Mouse (Mus musculus) intestine, postnatal 0 days (tissue): Measurements from ENCODE around the gene Sh3kbp1. TPM values are rescaled to one million over a fixed set of nuclear protein-coding genes. Genes with fewer than 3 reads are reported as not detected.
A peak's percentile ranks its signal among the peaks of the same experiment; 100 is the strongest.

Experiments used
- ATAC-seq: fragments of 200-750 bp; cut with Nextera tagmentation; 2 replicates; pipeline ENCODE4 v1.8.0; 2017; ENCODE audit warnings: mild to moderate bottlenecking, moderate TSS enrichment, moderate library complexity
- H3K27ac ChIP-seq: fragments of 300-500 bp; sonication (generic); 2 replicates; pipeline ENCODE4 v1.5.1; 2014; ENCODE audit warnings: mild to moderate bottlenecking, low read depth, low read length, moderate library complexity
- H3K27me3 ChIP-seq: fragments of 300-500 bp; sonication (generic); replicated peaks from 2 replicates; pipeline ENCODE4 v1.6.1; 2014; ENCODE audit warnings: low read length, mixed read lengths; ENCODE audit not compliant: control insufficient read depth, insufficient read depth
- H3K36me3 ChIP-seq: fragments of 300-500 bp; sonication (generic); 2 replicates; pipeline ENCODE4 v1.6.1; 2014; ENCODE audit warnings: mild to moderate bottlenecking, moderate library complexity; ENCODE audit not compliant: control insufficient read depth, insufficient read depth
- H3K4me1 ChIP-seq: fragments of 300-500 bp; sonication (generic); replicated peaks from 2 replicates; pipeline ENCODE4 v1.6.1; 2014; ENCODE audit warnings: antibody characterized with exemption, low read length, mixed read lengths; ENCODE audit not compliant: control insufficient read depth, insufficient read depth
- H3K4me2 ChIP-seq: fragments of 300-500 bp; sonication (generic); replicated peaks from 2 replicates; pipeline ENCODE4 v1.6.1; 2014; ENCODE audit warnings: low read depth, mild to moderate bottlenecking, moderate library complexity
- H3K4me3 ChIP-seq: fragments of 300-500 bp; sonication (generic); 2 replicates; pipeline ENCODE4 v1.5.1; 2014; ENCODE audit warnings: low read depth, low read length
- H3K9ac ChIP-seq: fragments of 300-500 bp; sonication (generic); 2 replicates; pipeline ENCODE4 v1.6.1; 2014; ENCODE audit warnings: mild to moderate bottlenecking, low read depth, low read length
- H3K9me3 ChIP-seq: fragments of 300-500 bp; sonication (generic); 2 replicates; pipeline ENCODE4 v1.6.1; 2016; ENCODE audit warnings: mixed run types; ENCODE audit not compliant: control insufficient read depth
- CTCF ChIP-seq: sonication (generic); IDR thresholded peaks from 2 replicates; pipeline ENCODE4 v1.5.1; 2016; ENCODE audit warnings: low read depth, mild to moderate bottlenecking, control low read depth, antibody characterized with exemption, moderate library complexity
- WGBS: fragments of 180-500 bp; shearing (Covaris S2); extraction: QIAGEN DNeasy Blood & Tissue Kit; methylation state at CpG from one replicate; pipeline ENCODE4 v1.1.7; 2014; 5-methylcytosine and 5-hydroxymethylcytosine counted together
- polyA plus RNA-seq: library from polyadenylated mRNA; unstranded; fragments of >200 nt; fragmentation: Nextera tagmentation; extraction: Ambion mirVana; gene quantifications from 2 replicates; pipeline ENCODE4 v1.2.1, GENCODE M21; 2015

Sh3kbp1 gene
- polyA plus RNA-seq, 1 experiment from 2014 or later = 7.7 TPM

DNA sequence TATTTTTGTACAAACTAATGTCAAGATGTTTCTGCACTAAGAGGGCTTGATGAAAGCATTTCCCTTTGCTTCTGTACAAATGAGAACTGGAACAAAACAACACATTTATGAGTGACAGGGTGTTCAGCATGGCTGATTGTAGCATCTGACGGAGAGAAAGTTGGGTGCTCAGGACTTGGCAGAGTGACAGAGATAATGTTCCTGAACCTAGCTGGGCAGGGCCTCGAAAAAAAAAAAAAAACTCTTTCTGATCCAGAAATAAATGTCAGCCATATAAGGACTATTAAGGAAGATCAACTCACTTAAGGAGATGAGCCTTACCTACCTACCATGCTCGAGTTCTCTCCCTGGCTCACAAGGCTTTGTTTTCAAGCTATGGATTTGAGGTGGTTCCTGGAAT, 349.2 kb downstream of the Sh3kbp1 start:
- TF ChIP-seq CTCF = no peak
- no peaks in the 10 kb centered on the region for H3K27me3 ChIP-seq
- WGBS = 58% methylated on average over 3 of the region's 3 CpGs

DNA sequence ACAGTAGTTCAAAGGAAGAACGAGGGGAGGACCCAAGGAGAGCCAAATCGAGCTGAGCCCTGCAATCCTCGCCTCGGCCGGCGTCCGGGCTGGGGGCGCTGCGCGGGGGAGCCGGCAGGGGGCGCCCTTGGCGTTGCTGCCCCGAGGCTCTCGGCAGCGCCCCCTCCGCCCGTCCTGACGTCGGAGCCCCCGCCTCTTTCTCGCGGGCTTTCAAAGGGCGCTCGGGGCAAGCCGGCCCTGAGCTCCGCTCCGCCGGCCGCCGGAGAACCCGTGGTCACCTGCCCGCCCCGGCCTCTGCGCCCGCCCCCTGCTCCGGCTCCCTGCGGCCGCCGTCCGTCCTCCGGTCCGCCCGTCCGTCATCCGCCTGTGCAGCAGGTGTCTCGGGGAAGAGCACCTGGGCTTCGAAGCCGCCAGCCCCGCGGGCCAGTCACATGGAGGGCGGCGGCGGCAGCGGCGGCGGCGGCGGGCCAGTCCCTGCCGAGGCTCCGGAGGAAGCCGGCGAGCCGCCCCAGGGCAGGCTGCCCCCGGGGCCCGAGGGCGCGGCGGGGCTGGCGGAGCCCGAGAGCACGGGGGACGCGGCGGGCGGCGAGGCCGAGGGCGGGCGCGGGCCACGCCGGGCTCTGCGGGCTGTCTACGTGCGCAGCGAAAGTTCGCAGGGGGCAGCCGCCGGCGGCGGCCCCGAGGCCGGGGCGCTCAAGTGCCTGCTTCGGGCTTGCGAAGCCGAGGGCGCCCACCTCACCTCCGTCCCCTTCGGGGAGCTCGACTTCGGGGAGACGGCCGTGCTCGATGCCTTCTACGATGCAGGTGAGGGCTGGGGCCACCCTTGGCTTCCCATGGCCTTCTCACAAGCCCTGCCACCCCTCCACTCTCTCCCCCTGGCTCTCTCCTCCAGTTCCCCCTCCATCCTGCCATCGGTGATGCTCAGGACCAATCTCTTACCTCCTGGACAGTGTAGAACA, 361.2 kb downstream of the Sh3kbp1 start, which contains the start of gene Map3k15:
TSS of gene Map3k15 (plus strand) at position 432 of the 959 bp plus-strand sequence.
- Histone ChIP-seq H3K27me3 (no peaks in the 10 kb centered on the region), H3K9me3 (no peaks in the 10 kb centered on the region), H3K4me2 (peak within 1 kb of the TSS; percentile 73), H3K4me3 (peak within 1 kb of the TSS; percentile 36), H3K9ac (no peak within 1 kb of the TSS), H3K4me1 (no peaks in the 10 kb centered on the region), H3K36me3 (no peaks in the 10 kb centered on the region), H3K27ac (no peak within 1 kb of the TSS)
- TF ChIP-seq CTCF = peak; percentile 83
- ATAC-seq = peak; percentile 90
- 34% methylated on average over 58 of the region's 108 CpGs for WGBS

More for the DNA sequence above, 349.2 kb downstream of the Sh3kbp1 start:
- no peak overlapping the region for H3K27ac ChIP-seq
- ATAC-seq = no peak
- no peak overlapping the region for H3K4me3 ChIP-seq
- no peak overlapping the region for H3K4me2 ChIP-seq
- H3K9me3 ChIP-seq = no peaks in the 10 kb centered on the region
- H3K9ac ChIP-seq = no peak overlapping the region
- no peaks in the 10 kb centered on the region for H3K36me3 ChIP-seq
- no peaks in the 10 kb centered on the region for H3K4me1 ChIP-seq

DNA sequence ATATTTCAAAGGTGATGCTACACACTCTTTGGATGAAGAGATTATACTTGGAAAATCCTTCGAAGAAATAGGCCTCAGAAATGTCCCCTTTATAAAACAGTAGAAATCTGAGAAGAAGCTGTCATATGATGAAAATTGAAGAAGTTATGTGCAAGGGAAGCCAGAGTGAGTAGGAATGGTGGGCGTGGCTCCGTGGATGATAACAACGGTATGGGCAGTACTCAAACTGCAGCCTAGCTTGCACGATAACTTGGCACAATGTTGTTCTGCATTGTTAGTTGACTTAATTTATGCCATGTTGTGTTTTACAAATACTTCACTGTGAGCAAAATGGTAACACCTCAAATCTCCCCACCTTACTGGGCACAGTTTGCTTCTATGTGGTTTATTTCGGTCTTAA, 368.7 kb downstream of the Sh3kbp1 start:
- no peaks in the 10 kb centered on the region for H3K36me3 ChIP-seq
- H3K27me3 ChIP-seq = no peaks in the 10 kb centered on the region
- no peak overlapping the region for H3K4me3 ChIP-seq
- WGBS = 80% methylated on average over 6 of the region's 6 CpGs
- no peaks in the 10 kb centered on the region for H3K9me3 ChIP-seq
- H3K9ac ChIP-seq = no peak overlapping the region
- no peaks in the 10 kb centered on the region for H3K4me1 ChIP-seq
- no peak for TF ChIP-seq CTCF
- H3K27ac ChIP-seq = no peak overlapping the region
- H3K4me2 ChIP-seq = no peak overlapping the region
- ATAC-seq = no peak

Other genes with a start within 250 kb of the Sh3kbp1 start
- 0.93 and 1.0 TPM in 2 replicates for gene Map7d2, start 212.7 kb upstream of the Sh3kbp1 start, polyA plus RNA-seq
- gene Bclaf3, start 100.6 kb upstream of the Sh3kbp1 start, polyA plus RNA-seq = 5.0 and 5.1 TPM in 2 replicates